Mouse (Mus musculus) hindbrain, postnatal 0 days (tissue): ENCODE data around the gene Klrc2. TPM values are rescaled to one million over a fixed set of nuclear protein-coding genes. Genes with fewer than 3 reads are reported as not detected.

ENCODE experiments used
- ATAC-seq: fragments of 200-750 bp; cut with Nextera tagmentation; 2 replicates; pipeline ENCODE4 v1.8.0; 2017; ENCODE audit warnings: mild to moderate bottlenecking, moderate TSS enrichment, moderate library complexity
- DNase-seq: peaks from one replicate; pipeline ENCODE4 v3.0.0-alpha.2; 2015; ENCODE audit warnings: low spot score
- H3K27ac ChIP-seq: fragments of 300-500 bp; sonication (generic); 2 replicates; pipeline ENCODE4 v1.5.1; 2014; ENCODE audit warnings: mild to moderate bottlenecking
- H3K27me3 ChIP-seq: fragments of 300-500 bp; sonication (generic); 2 replicates; pipeline ENCODE4 v1.6.1; 2014; ENCODE audit warnings: low read length, mixed read lengths; ENCODE audit not compliant: insufficient read depth
- H3K36me3 ChIP-seq: fragments of 300-500 bp; sonication (generic); 2 replicates; pipeline ENCODE4 v1.6.1; 2014; ENCODE audit warnings: low read length, mixed read lengths; ENCODE audit not compliant: insufficient read depth
- H3K4me1 ChIP-seq: fragments of 300-500 bp; sonication (generic); 2 replicates; pipeline ENCODE4 v1.6.1; 2014; ENCODE audit warnings: antibody characterized with exemption, low read length, mixed read lengths; ENCODE audit not compliant: insufficient read depth
- H3K4me2 ChIP-seq: fragments of 300-500 bp; sonication (generic); 2 replicates; pipeline ENCODE4 v1.6.1; 2014; ENCODE audit warnings: low read depth, mild to moderate bottlenecking, low read length, moderate library complexity, mixed read lengths
- H3K4me3 ChIP-seq: fragments of 300-500 bp; sonication (generic); 2 replicates; pipeline ENCODE4 v1.5.1; 2014; ENCODE audit warnings: low read length
- H3K9ac ChIP-seq: fragments of 300-500 bp; sonication (generic); replicated peaks from 2 replicates; pipeline ENCODE4 v1.6.1; 2014; ENCODE audit warnings: mild to moderate bottlenecking, low read length, moderate library complexity, mixed read lengths
- H3K9me3 ChIP-seq: fragments of 300-500 bp; sonication (generic); 2 replicates; pipeline ENCODE4 v1.6.1; 2016; ENCODE audit warnings: low read length, mixed read lengths
- CTCF ChIP-seq: IDR thresholded peaks from 2 replicates; pipeline ENCODE4 v1.5.1; 2016; ENCODE audit warnings: antibody characterized with exemption, control low read depth, low read depth
- WGBS: fragments of 180-500 bp; shearing (Covaris S2); extraction: QIAGEN DNeasy Blood & Tissue Kit; methylation state at CpG from one replicate; pipeline ENCODE4 v1.1.7; 2014; 5-methylcytosine and 5-hydroxymethylcytosine counted together
- microRNA-seq, 2 experiments: library from miRNA; unstranded; fragments of <30 nt; microRNA quantifications; one replicate each; pipeline ENCODE4; 2016
- polyA plus RNA-seq: library from polyadenylated mRNA; unstranded; fragments of >200 nt; fragmentation: Nextera tagmentation; extraction: Ambion mirVana; gene quantifications from 2 replicates; pipeline ENCODE4 v1.2.1, GENCODE M21; 2015
- total RNA-seq: library from RNA; depleted of rRNA; stranded (reverse); fragments of >200 nt; gene quantifications from 2 replicates; pipeline ENCODE4 v1.2.3, GENCODE M21; 2014; rRNA removed

The Klrc2 gene
- total and polyA plus RNA-seq, 2 experiments from 2014 or later, result not detected

- no peak for TF ChIP-seq CTCF
- Histone ChIP-seq H3K4me3 (no peak within 1 kb of the TSS), H3K27me3 (no peaks in the 10 kb centered on the region), H3K27ac (no peak within 1 kb of the TSS), H3K9ac (no peak within 1 kb of the TSS), H3K9me3 (no peaks in the 10 kb centered on the region), H3K4me1 (no peaks in the 10 kb centered on the region), H3K36me3 (no peaks in the 10 kb centered on the region), H3K4me2 (no peak within 1 kb of the TSS)
- no peak for ATAC-seq
- no peak for DNase-seq
- 83% methylated on average over 4 of the region's 4 CpGs for WGBS
These were observed 36.8 kb downstream of the Klrc2 start, which contains the start of gene Klrk1 for GRCm38 (mm10) chr6:129623735-129624134. Gene Klrk1, minus strand, starts transcription at chr6:129623864.

- no peaks in the 10 kb centered on the region for H3K36me3 ChIP-seq
- TF ChIP-seq CTCF, result no peak
- H3K27ac ChIP-seq, result no peak overlapping the region
- no peaks in the 10 kb centered on the region for H3K27me3 ChIP-seq
- ATAC-seq (no peak), DNase-seq (no peak)
- no peak overlapping the region for H3K4me2 ChIP-seq
- no peaks in the 10 kb centered on the region for H3K4me1 ChIP-seq
- no peak overlapping the region for H3K4me3 ChIP-seq
- H3K9ac ChIP-seq, result no peak overlapping the region
- H3K9me3 ChIP-seq, result no peaks in the 10 kb centered on the region
These were observed 52.1 kb downstream of the Klrc2 start for GRCm38 (mm10) chr6:129608372-129608771.

Small RNA genes within 50 kb of the gene (microRNA-seq; reads per million reads assigned to microRNA genes)
- 0 reads per million in 2 experiments for gene Mir680-1

Other genes with a start within 250 kb of the Klrc2 start
- 0.86 and 5.2 TPM in 2 replicates for gene Clec1a, start 208.7 kb downstream of the Klrc2 start, total RNA-seq
- 2.4 and 3.4 TPM in 2 replicates for gene Clec1a, start 208.7 kb downstream of the Klrc2 start, polyA plus RNA-seq
- gene Olr1, start 153.5 kb downstream of the Klrc2 start, total RNA-seq, result not detected in 2 replicates
- 0.09 TPM in 1 of 2 replicates, not detected in the other for gene Olr1, start 153.5 kb downstream of the Klrc2 start, polyA plus RNA-seq
- 0.05 TPM in 1 of 2 replicates, not detected in the other for gene Tmem52b, start 148.1 kb downstream of the Klrc2 start, total RNA-seq
- gene Tmem52b, start 148.1 kb downstream of the Klrc2 start, polyA plus RNA-seq, result not detected in 2 replicates
- 272 and 286 TPM in 2 replicates for gene Gabarapl1, start 127.5 kb downstream of the Klrc2 start, total RNA-seq
- gene Gabarapl1, start 127.5 kb downstream of the Klrc2 start, polyA plus RNA-seq, result 272 and 274 TPM in 2 replicates
- not detected in 2 replicates for gene Klre1, start 82.8 kb downstream of the Klrc2 start, total RNA-seq
- gene Klre1, start 82.8 kb downstream of the Klrc2 start, polyA plus RNA-seq, result 0.21 TPM in 1 of 2 replicates, not detected in the other
- not detected in 2 replicates for gene Klrd1, start 68.9 kb downstream of the Klrc2 start, total RNA-seq
- not detected in 2 replicates for gene Klrd1, start 68.9 kb downstream of the Klrc2 start, polyA plus RNA-seq
- gene Klrk1, start 36.8 kb downstream of the Klrc2 start, total RNA-seq, result not detected in 2 replicates
- gene Klrk1, start 36.8 kb downstream of the Klrc2 start, polyA plus RNA-seq, result 0.05 and 0.13 TPM in 2 replicates
- not detected in 2 replicates for gene Klrc3, start 17.4 kb downstream of the Klrc2 start, total RNA-seq
- gene Klrc3, start 17.4 kb downstream of the Klrc2 start, polyA plus RNA-seq, result not detected in 2 replicates
- not detected in 2 replicates for gene Klrc1, start 18.3 kb upstream of the Klrc2 start, total RNA-seq
- not detected in 2 replicates for gene Klrc1, start 18.3 kb upstream of the Klrc2 start, polyA plus RNA-seq
- gene Klri1, start 56.4 kb upstream of the Klrc2 start, total RNA-seq, result 1.1 TPM in 1 of 2 replicates, not detected in the other
- 0.35 and 0.44 TPM in 2 replicates for gene Klri1, start 56.4 kb upstream of the Klrc2 start, polyA plus RNA-seq
- not detected in 2 replicates for gene Klri2, start 79.8 kb upstream of the Klrc2 start, total RNA-seq
- not detected in 2 replicates for gene Klri2, start 79.8 kb upstream of the Klrc2 start, polyA plus RNA-seq
- not detected in 2 replicates for gene Gm156, start 123.6 kb upstream of the Klrc2 start, total RNA-seq
- gene Gm156, start 123.6 kb upstream of the Klrc2 start, polyA plus RNA-seq, result not detected in 2 replicates
- not detected in 2 replicates for gene Gm17631, start 202.0 kb upstream of the Klrc2 start, total RNA-seq
- not detected in 2 replicates for gene Gm17631, start 202.0 kb upstream of the Klrc2 start, polyA plus RNA-seq
- gene Klra17, start 216.0 kb upstream of the Klrc2 start, total RNA-seq, result not detected in 2 replicates
- not detected in 2 replicates for gene Klra17, start 216.0 kb upstream of the Klrc2 start, polyA plus RNA-seq